Mouse (Mus musculus) heart, postnatal 0 days (tissue): Measurements from ENCODE around the gene Eif3l. TPM values are rescaled to one million over a fixed set of nuclear protein-coding genes. Genes with fewer than 3 reads are reported as not detected.

ENCODE experiments used
- ATAC-seq: fragments of 200-750 bp; cut with Nextera tagmentation; 2 replicates; pipeline ENCODE4 v1.8.0; 2017; ENCODE audit warnings: low read depth, moderate number of reproducible peaks, moderate library complexity; ENCODE audit not compliant: insufficient read depth
- DNase-seq: peaks from one replicate; pipeline ENCODE4 v3.0.0-alpha.2; 2016; ENCODE audit warnings: low spot score
- H3K27ac ChIP-seq: fragments of 300-500 bp; sonication (generic); 2 replicates; pipeline ENCODE4 v1.5.1; 2014; ENCODE audit warnings: low read depth, mild to moderate bottlenecking
- H3K27me3 ChIP-seq: fragments of 300-500 bp; sonication (generic); 2 replicates; pipeline ENCODE4 v1.6.1; 2014; ENCODE audit warnings: low read length, mixed read lengths; ENCODE audit not compliant: control insufficient read depth, insufficient read depth
- H3K36me3 ChIP-seq: fragments of 300-500 bp; sonication (generic); replicated peaks from 2 replicates; pipeline ENCODE4 v1.6.1; 2014; ENCODE audit warnings: low read length, mixed read lengths; ENCODE audit not compliant: control insufficient read depth, insufficient read depth
- H3K4me1 ChIP-seq: fragments of 300-500 bp; sonication (generic); 2 replicates; pipeline ENCODE4 v1.6.1; 2014; ENCODE audit warnings: antibody characterized with exemption; ENCODE audit not compliant: control insufficient read depth, insufficient read depth
- H3K4me2 ChIP-seq: fragments of 300-500 bp; sonication (generic); 2 replicates; pipeline ENCODE4 v1.6.1; 2014; ENCODE audit warnings: low read depth, mild to moderate bottlenecking, low read length, moderate library complexity
- H3K4me3 ChIP-seq: fragments of 300-500 bp; sonication (generic); 2 replicates; pipeline ENCODE4 v1.5.1; 2014; ENCODE audit warnings: low read depth, low read length
- H3K9ac ChIP-seq: fragments of 300-500 bp; sonication (generic); replicated peaks from 2 replicates; pipeline ENCODE4 v1.6.1; 2014; ENCODE audit warnings: low read depth, low read length, mixed read lengths
- H3K9me3 ChIP-seq: fragments of 300-500 bp; sonication (generic); replicated peaks from 2 replicates; pipeline ENCODE4 v1.6.1; 2016; ENCODE audit warnings: low read length; ENCODE audit not compliant: control insufficient read depth
- CTCF ChIP-seq: IDR thresholded peaks from 2 replicates; pipeline ENCODE4 v1.5.1; 2016; ENCODE audit warnings: antibody characterized with exemption, control low read depth, low read depth
- EP300 ChIP-seq: IDR thresholded peaks from 2 replicates; pipeline ENCODE4 v1.6.1; 2016; ENCODE audit warnings: antibody characterized with exemption, low read depth
- WGBS: fragments of 180-500 bp; shearing (Covaris S2); extraction: QIAGEN DNeasy Blood & Tissue Kit; methylation state at CpG from one replicate; pipeline ENCODE4 v1.1.7; 2014; 5-methylcytosine and 5-hydroxymethylcytosine counted together
- polyA plus RNA-seq: library from polyadenylated mRNA; unstranded; fragments of >200 nt; fragmentation: Nextera tagmentation; extraction: Ambion mirVana; gene quantifications from 2 replicates; pipeline ENCODE4 v1.2.1, GENCODE M21; 2015
- total RNA-seq: library from RNA; depleted of rRNA; stranded (reverse); fragments of >200 nt; gene quantifications from 2 replicates; pipeline ENCODE4 v1.2.3, GENCODE M21; 2014; ENCODE audit warnings: low replicate concordance

Eif3l gene
- total and polyA plus RNA-seq, 2 experiments from 2014 or later, result 123 to 183 TPM

GRCm38 (mm10) chr15:79097135-79097534, 22.2 kb downstream of the Eif3l start:
- no peak overlapping the region for H3K9ac ChIP-seq
- peak; percentile 31 for TF ChIP-seq EP300
- TF ChIP-seq CTCF, result no peak

DNA sequence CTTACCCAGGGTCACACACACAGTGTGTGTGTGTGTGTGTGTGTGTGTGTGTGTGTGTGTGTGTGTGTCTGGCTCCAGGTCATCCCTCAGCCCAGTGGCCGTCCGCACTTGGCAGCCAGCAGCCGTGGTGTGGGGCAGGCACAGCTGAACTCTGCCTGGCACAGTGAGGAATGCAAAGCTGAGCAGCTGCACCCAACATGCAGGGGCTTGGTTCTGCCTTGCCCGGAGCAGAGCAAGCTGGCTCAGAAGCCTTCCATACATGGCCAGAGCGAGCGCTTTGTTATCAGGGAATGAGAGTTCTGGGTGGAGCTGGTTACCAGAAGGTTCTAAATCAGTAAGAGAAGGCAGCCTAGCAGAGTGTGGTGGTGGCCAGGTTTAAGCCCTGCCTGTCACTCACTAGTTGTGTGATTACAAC, 22.6 kb downstream of the Eif3l start:
- H3K9me3 ChIP-seq, result no peaks in the 10 kb centered on the region
- peak overlapping the region; percentile 43 for H3K4me2 ChIP-seq
- H3K36me3 ChIP-seq, result peaks cover 21% of the 10 kb centered on the region
- H3K9ac ChIP-seq, result no peak overlapping the region; the same call in 1 of the 2 replicates
- 7% methylated on average over 6 of the region's 6 CpGs for WGBS
- no peak overlapping the region for H3K4me3 ChIP-seq
- H3K27me3 ChIP-seq, result no peaks in the 10 kb centered on the region
- no peak for TF ChIP-seq CTCF
- TF ChIP-seq EP300, result peak; percentile 48; the same call in 1 of the 2 replicates
- peak overlapping the region; percentile 94 for H3K27ac ChIP-seq
- peak; percentile 93 for ATAC-seq
- DNase-seq, result peak; percentile 95
- peaks cover 55% of the 10 kb centered on the region for H3K4me1 ChIP-seq

More at GRCm38 (mm10) chr15:79097135-79097534, 22.2 kb downstream of the Eif3l start:
- Histone ChIP-seq H3K27ac (peak overlapping the region; percentile 94), H3K27me3 (no peaks in the 10 kb centered on the region), H3K36me3 (peaks cover 25% of the 10 kb centered on the region), H3K4me2 (peak overlapping the region; percentile 43), H3K9me3 (no peaks in the 10 kb centered on the region), H3K4me1 (peaks cover 55% of the 10 kb centered on the region), H3K4me3 (no peak overlapping the region)
- ATAC-seq (peak; percentile 20; the same call in 1 of the 2 replicates), DNase-seq (peak; percentile 51)
- 22% methylated on average over 2 of the region's 2 CpGs for WGBS

DNA sequence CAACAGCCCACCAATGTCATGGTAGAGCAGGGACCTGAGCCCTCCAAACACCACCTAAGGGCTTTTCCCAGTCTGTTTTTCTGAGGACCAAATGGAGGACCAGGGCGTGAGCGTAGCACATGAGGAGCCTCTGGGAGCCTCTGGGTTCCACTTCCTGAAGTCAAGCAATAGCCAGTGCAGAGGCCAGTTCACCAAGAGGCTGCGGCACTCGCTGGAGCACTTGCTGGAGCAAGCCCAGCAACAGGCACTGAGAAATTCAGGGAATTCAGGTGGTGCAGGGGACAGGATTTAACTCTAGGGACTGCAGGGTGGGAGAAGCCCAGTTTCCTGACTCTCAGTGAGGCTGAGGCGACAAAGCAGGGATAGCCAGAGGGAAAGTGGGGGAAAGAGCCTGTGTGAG, 23.2 kb downstream of the Eif3l start:
- 39% methylated on average over 5 of the region's 5 CpGs for WGBS
- Histone ChIP-seq H3K4me2 (no peak overlapping the region; the same call in 1 of the 2 replicates), H3K27ac (peak overlapping the region; percentile 94), H3K36me3 (peaks cover 20% of the 10 kb centered on the region), H3K9me3 (no peaks in the 10 kb centered on the region), H3K4me1 (peaks cover 55% of the 10 kb centered on the region), H3K4me3 (no peak overlapping the region), H3K27me3 (no peaks in the 10 kb centered on the region), H3K9ac (no peak overlapping the region; the same call in 1 of the 2 replicates)
- DNase-seq (no peak), ATAC-seq (0 out of 2 replicates have a peak, but pooled peaks have one; percentile 1)
- TF ChIP-seq CTCF (no peak), EP300 (no peak)

DNA sequence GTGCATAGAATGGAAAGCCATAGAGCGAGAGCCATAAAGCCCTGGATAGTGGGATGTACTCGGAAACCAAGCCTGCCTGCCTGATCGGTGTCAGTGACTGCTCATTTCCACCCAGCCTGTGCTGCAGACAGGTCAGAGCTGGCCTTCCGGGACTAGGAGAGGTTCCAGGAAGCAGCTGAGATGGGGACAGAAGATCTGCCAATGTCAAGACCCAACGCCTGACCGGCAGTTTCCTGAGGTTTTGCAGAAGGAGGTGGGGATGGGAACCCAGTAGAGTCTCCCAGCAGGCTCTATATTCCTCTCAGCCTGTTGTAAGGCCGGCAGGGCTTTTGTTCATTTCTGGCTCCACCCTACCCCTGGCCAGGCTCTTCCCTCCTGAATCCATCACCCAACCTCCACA, 23.9 kb downstream of the Eif3l start:
- no peaks in the 10 kb centered on the region for H3K9me3 ChIP-seq
- 24% methylated on average over 7 of the region's 7 CpGs for WGBS
- no peaks in the 10 kb centered on the region for H3K27me3 ChIP-seq
- DNase-seq, result peak; percentile 72
- H3K4me3 ChIP-seq, result no peak overlapping the region
- ATAC-seq, result no peak
- H3K4me1 ChIP-seq, result peaks cover 55% of the 10 kb centered on the region
- H3K4me2 ChIP-seq, result 0 out of 2 replicates have a peak overlapping the region, but pooled peaks have one; percentile 8
- peak overlapping the region; percentile 94 for H3K27ac ChIP-seq
- peaks cover 13% of the 10 kb centered on the region for H3K36me3 ChIP-seq
- H3K9ac ChIP-seq, result no peak overlapping the region
- TF ChIP-seq EP300 (no peak), CTCF (no peak)

DNA sequence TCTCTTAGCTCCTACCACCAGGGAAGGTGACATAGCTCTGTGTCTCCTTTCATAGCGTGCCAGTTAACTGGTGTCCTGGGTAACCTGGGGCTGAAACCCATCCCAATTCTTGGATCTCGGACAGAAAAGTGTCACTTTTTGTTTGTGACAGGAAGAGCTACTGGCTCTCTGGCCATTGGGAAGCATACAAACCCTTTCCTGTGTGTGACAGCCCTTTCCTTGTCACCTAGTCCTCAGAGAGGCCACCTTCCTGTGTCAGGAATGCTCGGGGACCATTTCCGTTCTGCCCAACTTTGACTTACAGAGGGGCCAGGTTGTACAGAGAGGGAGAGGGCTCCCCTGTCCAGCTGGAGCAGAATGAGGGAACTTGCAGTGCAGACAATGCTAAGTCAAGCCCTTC, 24.5 kb downstream of the Eif3l start:
- DNase-seq (peak; percentile 47), ATAC-seq (no peak)
- WGBS, result 44% methylated on average over 4 of the region's 4 CpGs
- H3K9me3 ChIP-seq, result no peaks in the 10 kb centered on the region
- no peak overlapping the region for H3K4me3 ChIP-seq
- H3K27ac ChIP-seq, result peak overlapping the region; percentile 94
- peaks cover 55% of the 10 kb centered on the region for H3K4me1 ChIP-seq
- 0 out of 2 replicates have a peak overlapping the region, but pooled peaks have one; percentile 8 for H3K4me2 ChIP-seq
- H3K27me3 ChIP-seq, result no peaks in the 10 kb centered on the region
- no peak overlapping the region for H3K9ac ChIP-seq
- TF ChIP-seq EP300 (no peak), CTCF (no peak)
- H3K36me3 ChIP-seq, result peaks cover 7% of the 10 kb centered on the region; the same call in 1 of the 2 replicates

DNA sequence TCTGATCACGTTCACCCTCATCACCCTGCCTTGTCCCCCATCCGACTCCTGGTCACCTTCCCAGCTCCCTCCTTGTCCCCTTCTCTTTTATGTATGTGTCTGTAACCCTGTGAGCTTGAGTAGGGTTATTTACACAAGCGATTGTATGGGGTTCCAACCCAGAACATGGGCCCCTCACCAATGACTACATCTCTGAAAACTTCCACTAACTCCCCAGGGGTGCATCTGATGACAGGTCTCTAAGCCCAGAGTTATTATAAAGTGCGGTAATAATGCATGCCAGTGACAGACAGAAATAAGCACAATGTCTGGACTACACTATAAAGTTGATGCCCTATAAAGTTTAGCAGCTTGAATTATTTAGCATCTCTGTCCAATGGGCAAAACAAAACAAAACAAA, 25.4 kb downstream of the Eif3l start:
- no peaks in the 10 kb centered on the region for H3K9me3 ChIP-seq
- 70% methylated on average over 4 of the region's 4 CpGs for WGBS
- peaks cover 55% of the 10 kb centered on the region for H3K4me1 ChIP-seq
- TF ChIP-seq CTCF (no peak), EP300 (no peak)
- DNase-seq (no peak), ATAC-seq (no peak)
- H3K27me3 ChIP-seq, result no peaks in the 10 kb centered on the region
- H3K27ac ChIP-seq, result no peak overlapping the region; the same call in 1 of the 2 replicates
- H3K36me3 ChIP-seq, result 0 out of 2 replicates have a peak, but pooled peaks cover 5% of the 10 kb centered on the region
- H3K4me2 ChIP-seq, result no peak overlapping the region
- no peak overlapping the region for H3K9ac ChIP-seq
- H3K4me3 ChIP-seq, result no peak overlapping the region
